Mouse (Mus musculus): Measurements from ENCODE around the gene Slc17a9. TPM values are rescaled to one million over a fixed set of nuclear protein-coding genes. Genes with fewer than 3 reads are reported as not detected.

The Slc17a9 gene
- polyA plus RNA-seq, 1 experiment from 2014 or later, result 1.1 TPM

- H3K36me3 ChIP-seq, result no peaks in the 10 kb centered on the region
- H3K4me1 ChIP-seq, result no peaks in the 10 kb centered on the region
- no peak for ATAC-seq (ENCODE audit: extremely low read depth, insufficient number of reproducible peaks, low FRiP score, low TSS enrichment)
- H3K9me3 ChIP-seq, result no peaks in the 10 kb centered on the region
- no peak overlapping the region for H3K4me2 ChIP-seq
- H3K9ac ChIP-seq, result no peak overlapping the region
- H3K27me3 ChIP-seq (replicated peaks), result peaks cover 30% of the 10 kb centered on the region
- H3K4me3 ChIP-seq, result no peak overlapping the region
- WGBS, result 54% methylated on average over 2 of the region's 2 CpGs
- no peak overlapping the region for H3K27ac ChIP-seq (replicated peaks)
These were observed 12.9 kb downstream of the Slc17a9 start for GRCm38 (mm10) chr2:180737984-180738383.

GRCm38 (mm10) chr2:180740349-180740748 is 15.3 kb downstream of the Slc17a9 start:
- H3K9me3 ChIP-seq, result no peaks in the 10 kb centered on the region
- no peak for ATAC-seq (ENCODE audit: extremely low read depth, insufficient number of reproducible peaks, low FRiP score, low TSS enrichment)
- no peaks in the 10 kb centered on the region for H3K36me3 ChIP-seq
- no peak overlapping the region for H3K9ac ChIP-seq
- peaks cover 24% of the 10 kb centered on the region for H3K27me3 ChIP-seq (replicated peaks)
- no peak overlapping the region for H3K4me2 ChIP-seq
- 27% methylated on average over 3 of the region's 3 CpGs for WGBS
- H3K4me1 ChIP-seq, result no peaks in the 10 kb centered on the region
- H3K4me3 ChIP-seq, result no peak overlapping the region
- H3K27ac ChIP-seq (replicated peaks), result no peak overlapping the region

GRCm38 (mm10) chr2:180741421-180741820 is 16.4 kb downstream of the Slc17a9 start:
- ATAC-seq (ENCODE audit: extremely low read depth, insufficient number of reproducible peaks, low FRiP score, low TSS enrichment), result no peak
- no peaks in the 10 kb centered on the region for H3K36me3 ChIP-seq
- no peaks in the 10 kb centered on the region for H3K9me3 ChIP-seq
- peaks cover 30% of the 10 kb centered on the region for H3K27me3 ChIP-seq (replicated peaks)
- 61% methylated on average over 7 of the region's 7 CpGs for WGBS
- no peak overlapping the region for H3K4me2 ChIP-seq
- H3K4me3 ChIP-seq, result no peak overlapping the region
- no peak overlapping the region for H3K9ac ChIP-seq
- no peak overlapping the region for H3K27ac ChIP-seq (replicated peaks)
- H3K4me1 ChIP-seq, result no peaks in the 10 kb centered on the region

GRCm38 (mm10) chr2:180742820-180743219 is 17.8 kb downstream of the Slc17a9 start:
- ATAC-seq (ENCODE audit: extremely low read depth, insufficient number of reproducible peaks, low FRiP score, low TSS enrichment), result no peak
- H3K27ac ChIP-seq (replicated peaks), result no peak overlapping the region
- H3K27me3 ChIP-seq (replicated peaks), result peaks cover 39% of the 10 kb centered on the region
- H3K9ac ChIP-seq, result no peak overlapping the region
- no peaks in the 10 kb centered on the region for H3K4me1 ChIP-seq
- no peak overlapping the region for H3K4me2 ChIP-seq
- H3K36me3 ChIP-seq, result no peaks in the 10 kb centered on the region
- no peaks in the 10 kb centered on the region for H3K9me3 ChIP-seq
- 74% methylated on average over 6 of the region's 6 CpGs for WGBS
- no peak overlapping the region for H3K4me3 ChIP-seq

GRCm38 (mm10) chr2:180743321-180743720 is 18.3 kb downstream of the Slc17a9 start:
- Histone ChIP-seq H3K9me3 (no peaks in the 10 kb centered on the region), H3K4me3 (no peak overlapping the region), H3K27me3 (replicated peaks) (peaks cover 39% of the 10 kb centered on the region), H3K4me1 (no peaks in the 10 kb centered on the region), H3K36me3 (no peaks in the 10 kb centered on the region), H3K9ac (no peak overlapping the region), H3K27ac (replicated peaks) (no peak overlapping the region), H3K4me2 (no peak overlapping the region)
- ATAC-seq (ENCODE audit: extremely low read depth, insufficient number of reproducible peaks, low FRiP score, low TSS enrichment), result no peak
- 77% methylated on average over 2 of the region's 2 CpGs for WGBS

GRCm38 (mm10) chr2:180745248-180745927 is 20.3 kb downstream of the Slc17a9 start:
- Histone ChIP-seq H3K9ac (no peak overlapping the region), H3K36me3 (no peaks in the 10 kb centered on the region), H3K27me3 (replicated peaks) (peaks cover 43% of the 10 kb centered on the region), H3K9me3 (no peaks in the 10 kb centered on the region), H3K4me3 (no peak overlapping the region), H3K4me2 (no peak overlapping the region), H3K27ac (replicated peaks) (no peak overlapping the region), H3K4me1 (no peaks in the 10 kb centered on the region)
- ATAC-seq (ENCODE audit: extremely low read depth, insufficient number of reproducible peaks, low FRiP score, low TSS enrichment), result no peak
- WGBS, result 32% methylated on average over 17 of the region's 17 CpGs

- Histone ChIP-seq H3K4me3 (no peak overlapping the region), H3K9me3 (no peaks in the 10 kb centered on the region), H3K4me2 (no peak overlapping the region), H3K36me3 (no peaks in the 10 kb centered on the region), H3K27ac (replicated peaks) (no peak overlapping the region), H3K27me3 (replicated peaks) (peaks cover 35% of the 10 kb centered on the region), H3K9ac (no peak overlapping the region), H3K4me1 (no peaks in the 10 kb centered on the region)
- WGBS, result 45% methylated on average over 5 of the region's 5 CpGs
- no peak for ATAC-seq (ENCODE audit: extremely low read depth, insufficient number of reproducible peaks, low FRiP score, low TSS enrichment)
These were observed 21.6 kb downstream of the Slc17a9 start for GRCm38 (mm10) chr2:180746569-180747192.

- no peaks in the 10 kb centered on the region for H3K4me1 ChIP-seq
- H3K4me2 ChIP-seq, result no peak overlapping the region
- WGBS, result 51% methylated on average over 5 of the region's 5 CpGs
- peaks cover 39% of the 10 kb centered on the region for H3K27me3 ChIP-seq (replicated peaks)
- no peak for ATAC-seq (ENCODE audit: extremely low read depth, insufficient number of reproducible peaks, low FRiP score, low TSS enrichment)
- no peak overlapping the region for H3K4me3 ChIP-seq
- no peak overlapping the region for H3K9ac ChIP-seq
- H3K36me3 ChIP-seq, result no peaks in the 10 kb centered on the region
- no peak overlapping the region for H3K27ac ChIP-seq (replicated peaks)
- H3K9me3 ChIP-seq, result no peaks in the 10 kb centered on the region
These were observed 23.8 kb downstream of the Slc17a9 start for GRCm38 (mm10) chr2:180748904-180749303.

GRCm38 (mm10) chr2:180754976-180755688 is 30.1 kb downstream of the Slc17a9 start:
- 70% methylated on average over 5 of the region's 5 CpGs for WGBS
- no peak for ATAC-seq (ENCODE audit: extremely low read depth, insufficient number of reproducible peaks, low FRiP score, low TSS enrichment)
- no peaks in the 10 kb centered on the region for H3K4me1 ChIP-seq
- no peaks in the 10 kb centered on the region for H3K36me3 ChIP-seq
- H3K9me3 ChIP-seq, result no peaks in the 10 kb centered on the region
- no peak overlapping the region for H3K9ac ChIP-seq
- H3K27me3 ChIP-seq (replicated peaks), result peaks cover 55% of the 10 kb centered on the region
- H3K4me2 ChIP-seq, result no peak overlapping the region
- no peak overlapping the region for H3K4me3 ChIP-seq
- H3K27ac ChIP-seq (replicated peaks), result no peak overlapping the region

- no peak for ATAC-seq (ENCODE audit: extremely low read depth, insufficient number of reproducible peaks, low FRiP score, low TSS enrichment)
- Histone ChIP-seq H3K9me3 (no peaks in the 10 kb centered on the region), H3K4me1 (no peaks in the 10 kb centered on the region), H3K4me3 (no peak overlapping the region), H3K9ac (no peak overlapping the region), H3K36me3 (no peaks in the 10 kb centered on the region), H3K4me2 (no peak overlapping the region), H3K27ac (replicated peaks) (no peak overlapping the region), H3K27me3 (replicated peaks) (peaks cover 56% of the 10 kb centered on the region)
- WGBS, result 3% methylated on average over 8 of the region's 8 CpGs
These were observed 30.8 kb downstream of the Slc17a9 start for GRCm38 (mm10) chr2:180755896-180756295.

- no peak overlapping the region for H3K4me2 ChIP-seq
- no peak for ATAC-seq (ENCODE audit: extremely low read depth, insufficient number of reproducible peaks, low FRiP score, low TSS enrichment)
These were observed 31.7 kb downstream of the Slc17a9 start for GRCm38 (mm10) chr2:180756786-180757185.

More at GRCm38 (mm10) chr2:180756786-180757185, 31.7 kb downstream of the Slc17a9 start:
- Histone ChIP-seq H3K4me1 (no peaks in the 10 kb centered on the region), H3K9ac (no peak overlapping the region), H3K9me3 (no peaks in the 10 kb centered on the region), H3K27ac (replicated peaks) (no peak overlapping the region), H3K4me3 (no peak overlapping the region), H3K27me3 (replicated peaks) (peaks cover 64% of the 10 kb centered on the region), H3K36me3 (no peaks in the 10 kb centered on the region)
- 41% methylated on average over 2 of the region's 2 CpGs for WGBS

Measured in heart, embryonic 13.5 days (tissue).